Mouse (Mus musculus): ENCODE data around the gene Gdpd5.

- no peak for TF ChIP-seq NRF1 (IDR thresholded peaks at IDR 0.05; ENCODE audit: insufficient read depth, low read depth, low read length, poor library complexity, severe bottlenecking)
- TF ChIP-seq TBP (IDR thresholded peaks at IDR 0.05; ENCODE audit: low read depth, low read length), result no peak
- no peak for TF ChIP-seq GABPA (IDR thresholded peaks at IDR 0.05; ENCODE audit: low read depth, low read length)
- no peak for TF ChIP-seq USF1 (IDR thresholded peaks at IDR 0.05; ENCODE audit: low read depth, low read length)
- no peak for TF ChIP-seq JUND (IDR thresholded peaks at IDR 0.05; ENCODE audit: low read depth, low read length)
- TF ChIP-seq UBTF (IDR thresholded peaks at IDR 0.05; ENCODE audit: borderline replicate concordance, insufficient read depth, low read depth, low read length), result no peak
- no peak for TF ChIP-seq CTCF (IDR thresholded peaks at IDR 0.05 in 2 of 3, conservative IDR thresholded peaks at IDR 0.05 in 1 of 3; ENCODE audit: control insufficient read depth in 1 of 3, insufficient read depth in 1 of 3, low read depth in 2 of 3, low read length in 3 of 3, poor library complexity in 1 of 3, severe bottlenecking in 1 of 3)
- no peak for TF ChIP-seq POLR2A (IDR thresholded peaks at IDR 0.05; ENCODE audit: control insufficient read depth in 1 of 2, insufficient read depth in 1 of 2, low read depth in 1 of 2, low read length in 2 of 2, poor library complexity in 1 of 2)
- TF ChIP-seq USF2 (IDR thresholded peaks at IDR 0.05; ENCODE audit: borderline replicate concordance in 1 of 2, insufficient read depth in 1 of 2, low read depth in 1 of 2, low read length in 2 of 2), result no peak
- no peak for TF ChIP-seq E2F4 (IDR thresholded peaks at IDR 0.05; ENCODE audit: borderline replicate concordance, low read depth, low read length)
Observed at GRCm38 (mm10) chr7:99348883-99349282, 32.3 kb upstream of the Gdpd5 start.
